Mouse (Mus musculus): ENCODE results near the gene Zfr2. TPM values are rescaled to one million over a fixed set of nuclear protein-coding genes. Genes with fewer than 3 reads are reported as not detected.

The Zfr2 gene
- polyA plus RNA-seq (2014; fragmentation: Illumina TruSeq; extraction: RNeasy Lipid Tissue Mini Kit (QIAGEN cat#74804); ENCODE audit: insufficient read depth, low read depth, low replicate concordance), result 1.4 TPM

DNA sequence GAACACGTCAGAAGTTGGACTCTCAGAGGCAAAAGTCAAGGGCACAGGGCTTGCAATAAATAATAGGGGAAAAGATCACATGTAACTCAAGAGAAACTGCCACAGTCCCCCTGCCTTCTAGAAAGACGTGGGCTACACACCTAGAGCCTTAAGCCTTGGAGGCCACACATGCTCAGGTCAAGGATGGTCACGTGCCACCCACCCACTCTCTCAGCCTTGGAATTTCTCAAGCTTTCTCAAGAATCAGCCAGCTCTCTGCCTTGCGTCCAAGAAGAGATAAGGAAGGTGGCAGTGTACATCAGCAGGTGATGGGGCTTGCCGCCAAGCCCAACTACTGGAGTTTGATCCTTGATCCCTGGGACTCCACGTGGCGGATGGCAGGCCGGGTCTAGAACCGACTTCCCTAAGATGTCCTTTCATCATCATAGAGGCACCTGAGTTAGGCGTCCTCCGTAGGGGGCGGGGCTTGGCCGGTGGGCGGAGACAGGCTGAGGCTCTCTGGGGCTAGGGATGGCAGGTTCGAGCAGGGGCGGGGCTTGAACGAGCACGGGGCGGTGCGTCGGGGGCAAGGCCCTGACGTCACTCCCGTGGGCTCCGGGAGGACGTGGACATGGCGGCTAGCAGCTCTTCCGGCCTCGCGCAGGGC lies at the start of gene Zfr2:
Gene Zfr2, plus strand, starts transcription at position 576 of the 646 bp plus-strand sequence.

DNA sequence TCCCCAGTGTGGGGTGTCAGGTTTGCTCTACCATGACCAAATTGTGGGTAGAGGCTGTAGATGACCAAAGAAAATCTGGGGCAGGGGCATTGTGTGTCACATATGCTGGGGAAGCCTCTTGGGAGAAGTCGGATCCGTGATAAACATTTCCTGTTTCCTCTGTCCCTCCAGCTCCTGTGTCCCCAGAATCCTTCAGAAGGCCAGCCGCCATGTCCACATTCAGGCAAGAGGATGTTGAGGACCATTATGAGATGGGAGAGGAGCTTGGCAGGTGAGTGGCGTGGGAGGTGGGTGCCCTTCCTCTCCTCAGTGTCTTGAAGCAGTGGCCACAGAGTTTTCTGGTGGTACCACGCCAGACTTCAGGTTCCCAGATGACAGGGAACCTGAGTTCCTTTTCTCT lies 49.1 kb upstream of the Zfr2 start, which contains the start of gene 4930442H23Rik:
Gene 4930442H23Rik, minus strand, starts transcription at position 45 of the 400 bp plus-strand sequence.

DNA sequence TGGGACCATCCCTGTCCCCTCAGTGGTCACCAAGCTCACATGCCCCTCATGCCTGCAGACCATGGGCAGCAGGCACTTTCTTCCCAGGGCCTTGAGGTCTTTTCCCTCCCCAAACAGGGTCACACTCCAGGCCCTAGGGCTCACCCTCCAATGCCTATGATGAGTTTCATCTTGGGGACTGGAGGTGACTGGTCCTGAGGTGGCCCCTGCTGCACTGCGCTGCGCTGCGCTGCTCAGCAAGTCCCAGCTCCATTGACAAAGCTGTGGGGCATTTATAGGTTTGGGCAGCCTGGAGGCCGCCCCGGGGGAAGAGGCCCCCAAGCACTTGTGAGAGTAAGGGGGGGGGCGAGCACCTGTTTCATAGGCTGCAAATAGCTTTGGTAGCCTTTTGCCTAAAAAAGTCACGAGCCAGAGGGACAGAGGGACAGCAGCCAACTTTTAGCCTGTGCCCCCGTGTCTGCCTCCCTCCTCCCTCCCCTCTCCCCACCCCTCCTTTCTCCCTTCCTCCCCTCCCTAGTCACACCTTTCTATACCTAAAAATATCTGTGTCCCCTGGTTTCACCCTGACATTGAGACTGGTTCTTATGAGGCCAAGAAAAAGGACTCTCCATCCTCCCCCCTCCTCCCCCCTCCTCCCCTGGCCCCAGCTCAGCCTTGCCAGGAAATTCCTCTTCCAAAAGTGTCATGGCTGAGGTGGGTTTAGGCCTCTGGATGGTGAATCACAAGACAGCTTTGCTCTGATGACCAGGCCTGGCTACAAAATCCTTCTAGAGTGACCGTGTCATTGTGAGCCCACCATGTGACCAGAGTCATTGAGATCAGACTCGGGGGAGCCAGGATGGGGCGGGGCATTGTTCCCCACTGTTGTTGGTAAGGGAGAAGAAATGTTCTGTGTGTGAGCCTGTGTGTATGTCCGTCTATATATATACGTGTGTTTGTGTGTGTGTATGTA lies 30.9 kb upstream of the Zfr2 start, which contains the start of gene Nmrk2:
Gene Nmrk2, minus strand, starts transcription at position 245 of the 952 bp plus-strand sequence.

DNA sequence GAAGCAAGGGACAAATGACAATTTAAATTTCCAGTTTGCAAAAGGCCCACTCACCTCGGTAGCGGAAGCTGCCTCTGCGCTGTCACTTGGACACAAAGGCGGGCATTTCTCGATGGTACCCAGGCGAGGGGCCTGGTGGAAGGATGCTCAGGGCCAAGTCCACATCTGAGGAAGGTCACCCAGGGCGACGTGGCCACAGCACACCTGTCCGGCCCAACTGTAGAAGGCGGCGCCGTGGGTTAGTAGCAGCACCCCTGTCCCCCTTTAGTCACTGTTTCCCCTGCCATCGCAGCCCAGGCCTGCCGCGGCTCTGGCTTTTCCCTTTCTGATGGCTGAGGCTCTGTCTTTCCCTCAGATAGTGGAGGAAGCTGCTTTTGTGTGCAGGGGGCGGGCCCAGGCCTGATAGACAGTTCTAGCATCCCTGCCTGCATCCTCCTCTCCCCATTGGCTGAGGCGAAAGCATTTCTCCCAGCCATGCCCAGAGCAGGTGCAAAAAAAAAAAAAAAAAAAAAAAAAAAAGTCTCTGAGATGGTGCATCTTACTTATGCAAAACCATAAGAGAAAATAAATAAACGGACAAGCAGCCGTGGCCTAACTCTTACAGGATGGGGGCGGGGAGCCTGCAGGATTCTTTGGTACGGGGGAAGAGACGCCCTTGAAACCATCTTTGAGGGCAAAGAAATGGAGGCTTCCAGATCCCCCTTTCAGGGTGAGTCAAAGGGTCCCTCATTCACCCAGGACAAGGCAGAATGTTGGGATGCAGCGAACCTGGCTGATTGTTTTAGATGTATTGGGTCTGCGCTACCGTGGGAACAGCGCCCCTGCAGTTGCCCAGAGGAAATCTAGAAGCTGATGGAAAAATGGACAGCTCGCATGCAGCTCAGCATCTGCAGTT lies 2.3 kb upstream of the Zfr2 start, which contains the start of gene Atcay:
Gene Atcay, minus strand, starts transcription at position 396 of the 895 bp plus-strand sequence.

DNA sequence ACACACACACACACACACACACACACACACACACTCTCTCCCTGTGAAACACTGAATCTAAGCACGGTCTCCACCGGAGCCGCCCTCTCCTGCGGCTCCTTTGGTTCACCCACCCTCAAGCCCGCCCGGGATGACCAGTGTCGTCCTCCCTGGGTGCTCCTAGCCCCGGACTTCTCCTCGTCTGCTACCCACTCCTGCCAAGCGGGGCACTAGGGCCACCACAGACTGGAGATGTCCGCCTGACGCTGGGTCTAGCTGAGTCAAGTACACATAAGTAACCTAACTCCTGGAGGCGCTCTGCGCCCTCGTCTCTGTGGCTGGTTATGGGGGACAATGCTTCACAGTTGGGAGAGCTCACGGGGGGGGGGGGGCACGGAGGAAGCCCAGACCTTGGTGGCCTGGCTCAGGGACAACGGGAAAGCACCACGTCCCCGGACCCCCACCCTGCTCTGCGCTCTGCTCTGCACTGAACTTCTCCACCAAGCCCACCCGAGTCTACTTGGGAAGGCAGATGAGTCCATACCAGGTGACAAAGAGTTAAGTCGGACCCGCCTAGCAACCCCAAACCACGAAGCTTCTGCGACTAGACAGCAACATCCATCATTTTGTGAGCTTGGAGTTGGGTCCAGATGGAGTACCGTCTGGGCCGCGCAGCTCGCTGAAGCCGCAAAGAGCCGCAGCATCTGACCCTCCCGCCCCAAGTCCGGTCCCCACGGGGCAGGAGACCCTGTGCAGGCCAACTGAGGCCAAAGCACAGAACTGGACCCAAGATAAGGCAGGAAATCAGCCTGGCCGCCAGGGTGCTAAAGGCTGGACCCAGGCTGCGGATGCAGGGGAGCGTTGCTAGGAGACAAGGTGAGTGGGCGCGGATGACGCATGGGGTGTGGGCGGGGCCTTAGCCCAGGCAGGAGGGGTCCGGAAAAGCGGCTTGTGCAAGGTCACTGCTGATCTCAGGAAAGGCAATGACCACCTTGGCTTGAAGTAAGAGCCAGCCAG lies 19.8 kb downstream of the Zfr2 start, which contains the start of gene Matk:
Gene Matk, plus strand, starts transcription at position 512 of the 996 bp plus-strand sequence.

DNA sequence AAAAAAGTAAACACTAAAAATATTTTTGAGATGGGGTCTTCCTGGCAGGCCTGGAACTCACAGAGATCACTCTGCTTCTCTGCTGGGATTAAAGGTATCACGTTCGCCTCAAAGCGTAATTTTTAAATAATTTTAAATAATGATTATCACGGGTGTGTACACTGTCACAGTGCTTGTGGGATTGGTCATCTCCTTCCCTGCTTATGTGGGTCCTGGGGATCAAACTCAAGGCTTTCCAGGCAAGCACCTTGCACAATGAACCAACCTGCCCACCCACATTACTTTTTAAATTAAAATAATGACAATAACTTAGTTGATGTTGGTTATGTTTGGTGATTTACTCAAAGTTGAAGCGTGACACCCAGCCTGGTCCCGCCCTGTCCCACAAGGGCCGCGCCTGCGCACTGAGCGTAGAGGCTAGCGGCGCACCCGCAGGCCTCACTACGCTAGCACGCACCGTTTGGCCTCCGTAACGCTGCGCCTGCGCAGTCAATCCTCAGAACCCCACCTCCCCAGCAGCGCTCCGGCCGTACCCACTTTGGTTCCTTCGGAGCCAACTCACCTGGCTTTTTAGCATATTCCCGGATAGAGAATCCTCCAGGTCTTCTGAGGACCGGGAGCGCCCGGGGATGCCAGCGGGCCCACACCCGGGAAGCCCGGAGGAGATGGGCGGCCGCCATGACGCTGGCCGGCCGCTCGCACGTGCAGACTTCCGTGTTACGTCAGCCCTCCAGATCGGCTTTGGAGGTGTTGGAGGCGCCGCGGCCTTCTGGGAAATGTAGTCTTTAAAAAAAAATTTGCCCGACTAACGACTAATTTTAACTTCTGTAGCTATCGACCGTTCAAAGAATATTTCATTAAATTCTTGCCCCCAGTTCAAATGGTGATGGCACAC lies 33.5 kb downstream of the Zfr2 start, which contains the start of the genes Mrpl54 and Apba3:
Gene Mrpl54, minus strand, starts transcription at position 724 of the 895 bp plus-strand sequence.
Gene Apba3, plus strand, starts transcription at position 750 of the 895 bp plus-strand sequence.

DNA sequence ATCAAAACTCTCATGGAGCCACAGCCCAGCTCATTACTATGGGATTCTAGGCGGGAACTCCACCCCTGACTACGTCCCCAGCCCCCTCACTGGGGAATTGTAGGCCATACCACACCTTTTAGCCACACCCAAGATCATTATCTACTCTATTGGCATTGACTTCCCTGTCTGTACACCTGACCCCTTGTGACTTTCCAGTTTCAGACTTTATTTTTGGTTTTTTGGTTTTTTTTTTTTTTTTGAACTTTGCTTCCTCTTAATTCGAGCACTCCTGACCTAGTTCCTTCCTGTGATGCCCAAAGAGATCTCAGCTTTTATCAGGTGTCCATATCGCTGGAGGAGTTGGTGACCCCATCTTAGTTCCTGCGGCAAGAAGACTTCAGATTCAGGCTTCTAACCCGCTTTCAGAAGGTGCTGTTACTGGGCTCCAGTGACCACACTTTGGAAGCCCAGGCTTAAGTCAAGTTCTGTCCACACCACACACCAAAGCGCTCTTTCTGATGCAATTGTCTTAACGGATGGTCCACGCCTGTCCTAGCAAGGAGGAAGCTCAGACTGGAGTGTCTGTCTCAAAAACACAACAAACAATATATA lies 58.7 kb downstream of the Zfr2 start, which contains the start of gene Tjp3:
Gene Tjp3, minus strand, starts transcription at position 71 of the 594 bp plus-strand sequence.

DNA sequence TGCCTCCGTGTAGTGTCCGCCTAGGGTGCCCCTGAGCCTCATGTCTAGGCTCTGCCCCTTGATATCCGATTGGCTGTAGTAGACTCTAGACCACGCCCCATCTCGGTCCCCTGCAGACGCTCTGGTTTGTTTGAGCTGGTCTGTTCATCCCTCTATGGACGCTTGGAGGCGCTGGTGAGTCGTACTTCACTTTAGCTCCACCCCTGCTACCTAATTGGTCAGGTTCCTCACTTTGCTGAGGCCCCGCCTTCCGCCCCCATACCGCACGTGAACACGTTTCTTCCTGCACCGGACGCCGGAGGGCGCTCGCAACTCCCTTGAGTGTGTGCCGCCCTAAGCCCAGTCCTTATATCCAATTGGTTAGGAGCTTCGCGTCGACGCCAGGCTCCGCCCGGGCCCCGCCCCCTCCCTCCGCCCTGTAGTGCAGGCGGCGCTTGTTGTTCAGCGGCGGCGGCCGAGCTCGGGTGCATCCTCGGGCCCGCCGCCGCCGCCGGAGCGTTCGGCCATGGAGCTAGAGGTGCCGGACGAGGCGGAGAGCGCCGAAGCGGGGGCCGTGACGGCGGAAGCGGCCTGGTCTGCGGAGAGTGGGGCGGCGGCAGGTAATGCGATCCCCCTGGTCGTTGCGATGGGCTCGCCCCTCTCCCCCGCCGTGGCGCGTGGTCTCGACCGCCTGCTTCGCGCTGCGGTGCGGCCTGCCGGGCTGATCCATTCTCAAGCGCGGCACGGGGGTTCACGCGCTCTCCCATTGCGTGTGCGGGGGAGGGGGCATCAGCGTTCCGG lies 59.8 kb downstream of the Zfr2 start, which contains the start of gene Pip5k1c:
Gene Pip5k1c, plus strand, starts transcription at position 410 of the 780 bp plus-strand sequence.

Other genes starting within 250 kb of the Zfr2 start
- gene Gng7, start 218.2 kb upstream of the Zfr2 start, polyA plus RNA-seq (2014; fragmentation: Illumina TruSeq; extraction: RNeasy Lipid Tissue Mini Kit (QIAGEN cat#74804); ENCODE audit: insufficient read depth, low read depth, low replicate concordance), result 1.2 TPM
- gene Diras1, start 207.5 kb upstream of the Zfr2 start, polyA plus RNA-seq (2014; fragmentation: Illumina TruSeq; extraction: RNeasy Lipid Tissue Mini Kit (QIAGEN cat#74804); ENCODE audit: insufficient read depth, low read depth, low replicate concordance), result not detected
- 15.7 TPM for gene Slc39a3, start 195.7 kb upstream of the Zfr2 start, polyA plus RNA-seq (2014; fragmentation: Illumina TruSeq; extraction: RNeasy Lipid Tissue Mini Kit (QIAGEN cat#74804); ENCODE audit: insufficient read depth, low read depth, low replicate concordance)
- gene Sgta, start 173.0 kb upstream of the Zfr2 start, polyA plus RNA-seq (2014; fragmentation: Illumina TruSeq; extraction: RNeasy Lipid Tissue Mini Kit (QIAGEN cat#74804); ENCODE audit: insufficient read depth, low read depth, low replicate concordance), result 57.6 TPM
- gene Thop1, start 163.1 kb upstream of the Zfr2 start, polyA plus RNA-seq (2014; fragmentation: Illumina TruSeq; extraction: RNeasy Lipid Tissue Mini Kit (QIAGEN cat#74804); ENCODE audit: insufficient read depth, low read depth, low replicate concordance), result 9.9 TPM
- gene Creb3l3, start 134.3 kb upstream of the Zfr2 start, polyA plus RNA-seq (2014; fragmentation: Illumina TruSeq; extraction: RNeasy Lipid Tissue Mini Kit (QIAGEN cat#74804); ENCODE audit: insufficient read depth, low read depth, low replicate concordance), result 0.13 TPM
- 73.9 TPM for gene Map2k2, start 127.2 kb upstream of the Zfr2 start, polyA plus RNA-seq (2014; fragmentation: Illumina TruSeq; extraction: RNeasy Lipid Tissue Mini Kit (QIAGEN cat#74804); ENCODE audit: insufficient read depth, low read depth, low replicate concordance)
- 10.0 TPM for gene Zbtb7a, start 97.9 kb upstream of the Zfr2 start, polyA plus RNA-seq (2014; fragmentation: Illumina TruSeq; extraction: RNeasy Lipid Tissue Mini Kit (QIAGEN cat#74804); ENCODE audit: insufficient read depth, low read depth, low replicate concordance)
- 10.3 TPM for gene Pias4, start 65.2 kb upstream of the Zfr2 start, polyA plus RNA-seq (2014; fragmentation: Illumina TruSeq; extraction: RNeasy Lipid Tissue Mini Kit (QIAGEN cat#74804); ENCODE audit: insufficient read depth, low read depth, low replicate concordance)
- gene Eef2, start 56.5 kb upstream of the Zfr2 start, polyA plus RNA-seq (2014; fragmentation: Illumina TruSeq; extraction: RNeasy Lipid Tissue Mini Kit (QIAGEN cat#74804); ENCODE audit: insufficient read depth, low read depth, low replicate concordance), result 581 TPM
- 45.1 TPM for gene Dapk3, start 50.1 kb upstream of the Zfr2 start, polyA plus RNA-seq (2014; fragmentation: Illumina TruSeq; extraction: RNeasy Lipid Tissue Mini Kit (QIAGEN cat#74804); ENCODE audit: insufficient read depth, low read depth, low replicate concordance)
- gene 4930442H23Rik, start 49.3 kb upstream of the Zfr2 start, polyA plus RNA-seq (2014; fragmentation: Illumina TruSeq; extraction: RNeasy Lipid Tissue Mini Kit (QIAGEN cat#74804); ENCODE audit: insufficient read depth, low read depth, low replicate concordance), result not detected
- not detected for gene Nmrk2, start 31.1 kb upstream of the Zfr2 start, polyA plus RNA-seq (2014; fragmentation: Illumina TruSeq; extraction: RNeasy Lipid Tissue Mini Kit (QIAGEN cat#74804); ENCODE audit: insufficient read depth, low read depth, low replicate concordance)
- not detected for gene Atcay, start 2.3 kb upstream of the Zfr2 start, polyA plus RNA-seq (2014; fragmentation: Illumina TruSeq; extraction: RNeasy Lipid Tissue Mini Kit (QIAGEN cat#74804); ENCODE audit: insufficient read depth, low read depth, low replicate concordance)
- 1.8 TPM for gene Matk, start 19.8 kb downstream of the Zfr2 start, polyA plus RNA-seq (2014; fragmentation: Illumina TruSeq; extraction: RNeasy Lipid Tissue Mini Kit (QIAGEN cat#74804); ENCODE audit: insufficient read depth, low read depth, low replicate concordance)
- 97.6 TPM for gene Mrpl54, start 33.8 kb downstream of the Zfr2 start, polyA plus RNA-seq (2014; fragmentation: Illumina TruSeq; extraction: RNeasy Lipid Tissue Mini Kit (QIAGEN cat#74804); ENCODE audit: insufficient read depth, low read depth, low replicate concordance)
- gene Apba3, start 33.8 kb downstream of the Zfr2 start, polyA plus RNA-seq (2014; fragmentation: Illumina TruSeq; extraction: RNeasy Lipid Tissue Mini Kit (QIAGEN cat#74804); ENCODE audit: insufficient read depth, low read depth, low replicate concordance), result 42.2 TPM
- gene Tjp3, start 58.4 kb downstream of the Zfr2 start, polyA plus RNA-seq (2014; fragmentation: Illumina TruSeq; extraction: RNeasy Lipid Tissue Mini Kit (QIAGEN cat#74804); ENCODE audit: insufficient read depth, low read depth, low replicate concordance), result 11.5 TPM
- 25.9 TPM for gene Pip5k1c, start 59.8 kb downstream of the Zfr2 start, polyA plus RNA-seq (2014; fragmentation: Illumina TruSeq; extraction: RNeasy Lipid Tissue Mini Kit (QIAGEN cat#74804); ENCODE audit: insufficient read depth, low read depth, low replicate concordance)
- gene Cactin, start 87.9 kb downstream of the Zfr2 start, polyA plus RNA-seq (2014; fragmentation: Illumina TruSeq; extraction: RNeasy Lipid Tissue Mini Kit (QIAGEN cat#74804); ENCODE audit: insufficient read depth, low read depth, low replicate concordance), result 14.5 TPM
- 6.3 TPM for gene Tbxa2r, start 95.6 kb downstream of the Zfr2 start, polyA plus RNA-seq (2014; fragmentation: Illumina TruSeq; extraction: RNeasy Lipid Tissue Mini Kit (QIAGEN cat#74804); ENCODE audit: insufficient read depth, low read depth, low replicate concordance)
- 2.5 TPM for gene Gipc3, start 110.1 kb downstream of the Zfr2 start, polyA plus RNA-seq (2014; fragmentation: Illumina TruSeq; extraction: RNeasy Lipid Tissue Mini Kit (QIAGEN cat#74804); ENCODE audit: insufficient read depth, low read depth, low replicate concordance)
- gene Hmg20b, start 117.3 kb downstream of the Zfr2 start, polyA plus RNA-seq (2014; fragmentation: Illumina TruSeq; extraction: RNeasy Lipid Tissue Mini Kit (QIAGEN cat#74804); ENCODE audit: insufficient read depth, low read depth, low replicate concordance), result 37.1 TPM
- 8.7 TPM for gene Mfsd12, start 124.3 kb downstream of the Zfr2 start, polyA plus RNA-seq (2014; fragmentation: Illumina TruSeq; extraction: RNeasy Lipid Tissue Mini Kit (QIAGEN cat#74804); ENCODE audit: insufficient read depth, low read depth, low replicate concordance)
- 3.9 TPM for gene 4930404N11Rik, start 132.7 kb downstream of the Zfr2 start, polyA plus RNA-seq (2014; fragmentation: Illumina TruSeq; extraction: RNeasy Lipid Tissue Mini Kit (QIAGEN cat#74804); ENCODE audit: insufficient read depth, low read depth, low replicate concordance)
- gene Fzr1, start 145.4 kb downstream of the Zfr2 start, polyA plus RNA-seq (2014; fragmentation: Illumina TruSeq; extraction: RNeasy Lipid Tissue Mini Kit (QIAGEN cat#74804); ENCODE audit: insufficient read depth, low read depth, low replicate concordance), result 14.4 TPM
- gene Dohh, start 151.3 kb downstream of the Zfr2 start, polyA plus RNA-seq (2014; fragmentation: Illumina TruSeq; extraction: RNeasy Lipid Tissue Mini Kit (QIAGEN cat#74804); ENCODE audit: insufficient read depth, low read depth, low replicate concordance), result 41.2 TPM
- 1.4 TPM for gene Gm48551, start 151.3 kb downstream of the Zfr2 start, polyA plus RNA-seq (2014; fragmentation: Illumina TruSeq; extraction: RNeasy Lipid Tissue Mini Kit (QIAGEN cat#74804); ENCODE audit: insufficient read depth, low read depth, low replicate concordance)
- 1.4 TPM for gene Gm48552, start 155.8 kb downstream of the Zfr2 start, polyA plus RNA-seq (2014; fragmentation: Illumina TruSeq; extraction: RNeasy Lipid Tissue Mini Kit (QIAGEN cat#74804); ENCODE audit: insufficient read depth, low read depth, low replicate concordance)
- 4.3 TPM for gene Smim24, start 159.9 kb downstream of the Zfr2 start, polyA plus RNA-seq (2014; fragmentation: Illumina TruSeq; extraction: RNeasy Lipid Tissue Mini Kit (QIAGEN cat#74804); ENCODE audit: insufficient read depth, low read depth, low replicate concordance)
- 18.1 TPM for gene Nfic, start 222.5 kb downstream of the Zfr2 start, polyA plus RNA-seq (2014; fragmentation: Illumina TruSeq; extraction: RNeasy Lipid Tissue Mini Kit (QIAGEN cat#74804); ENCODE audit: insufficient read depth, low read depth, low replicate concordance)
- gene Celf5, start 249.6 kb downstream of the Zfr2 start, polyA plus RNA-seq (2014; fragmentation: Illumina TruSeq; extraction: RNeasy Lipid Tissue Mini Kit (QIAGEN cat#74804); ENCODE audit: insufficient read depth, low read depth, low replicate concordance), result 0.07 TPM

All from lung, adult 10 weeks (tissue).